Mouse (Mus musculus): Measurements from ENCODE around the gene Steap1.

Gene Steap1

GRCm38 (mm10) chr5:5686973-5687372 lies 62.2 kb downstream of the Steap1 start:
- DNase-seq = no peak

All from thymus, postnatal 36 days (tissue).